Mouse (Mus musculus) heart, embryonic 16.5 days (tissue): Measurements from ENCODE around the gene Ncoa1. TPM values are rescaled to one million over a fixed set of nuclear protein-coding genes. Genes with fewer than 3 reads are reported as not detected.
"Not testable (repeated sequence)": the region's sequence is repeated elsewhere in the genome, so short reads cannot be mapped to it uniquely, and the experiment has no call there.

Source experiments
- ATAC-seq: fragments of 200-750 bp; cut with Nextera tagmentation; replicated peaks from 2 replicates; pipeline ENCODE4 v1.8.0; 2017; ENCODE audit warnings: moderate number of reproducible peaks; ENCODE audit not compliant: insufficient read depth, low FRiP score; ENCODE audit errors: extremely low read depth
- H3K27ac ChIP-seq: fragments of 300-500 bp; sonication (generic); 2 replicates; pipeline ENCODE4 v1.5.1; 2014; ENCODE audit warnings: mild to moderate bottlenecking, low read length, control low read depth, moderate library complexity
- H3K27me3 ChIP-seq: fragments of 300-500 bp; sonication (generic); 2 replicates; pipeline ENCODE4 v1.6.1; 2014; ENCODE audit warnings: low read length, mixed read lengths; ENCODE audit not compliant: control insufficient read depth, insufficient read depth
- H3K36me3 ChIP-seq: fragments of 300-500 bp; sonication (generic); 2 replicates; pipeline ENCODE4 v1.6.1; 2014; ENCODE audit not compliant: control insufficient read depth, insufficient read depth
- H3K4me1 ChIP-seq: fragments of 300-500 bp; sonication (generic); 2 replicates; pipeline ENCODE4 v1.6.1; 2014; ENCODE audit warnings: low read length, mixed read lengths; ENCODE audit not compliant: control insufficient read depth, insufficient read depth
- H3K4me2 ChIP-seq: fragments of 300-500 bp; sonication (generic); 2 replicates; pipeline ENCODE4 v1.6.1; 2014; ENCODE audit warnings: low read depth, mild to moderate bottlenecking, control low read depth, low read length
- H3K4me3 ChIP-seq: fragments of 300-500 bp; sonication (generic); 2 replicates; pipeline ENCODE4 v1.5.1; 2014; ENCODE audit warnings: mild to moderate bottlenecking, control low read depth, low read length
- H3K9ac ChIP-seq: fragments of 300-500 bp; sonication (generic); 2 replicates; pipeline ENCODE4 v1.6.1; 2014; ENCODE audit warnings: low read length, control low read depth
- H3K9me3 ChIP-seq: fragments of 300-500 bp; sonication (generic); replicated peaks from 2 replicates; pipeline ENCODE4 v1.6.1; 2016; ENCODE audit warnings: low read length; ENCODE audit not compliant: control insufficient read depth
- WGBS: fragments of 180-500 bp; shearing (Covaris S2); extraction: QIAGEN DNeasy Blood & Tissue Kit; methylation state at CpG from one replicate; pipeline ENCODE4 v1.1.7; 2014; 5-methylcytosine and 5-hydroxymethylcytosine counted together
- polyA plus RNA-seq: library from polyadenylated mRNA; unstranded; fragments of >200 nt; fragmentation: Nextera tagmentation; extraction: Ambion mirVana; gene quantifications from 2 replicates; pipeline ENCODE4 v1.2.1, GENCODE M21; 2015

Gene Ncoa1
- polyA plus RNA-seq, 1 experiment from 2014 or later = 6.0 TPM

GRCm38 (mm10) chr12:4243805-4244204 is 233.2 kb downstream of the Ncoa1 start:
- Histone ChIP-seq H3K27me3 (no peaks in the 10 kb centered on the region), H3K9ac (no peak overlapping the region), H3K4me3 (no peak overlapping the region), H3K27ac (no peak overlapping the region), H3K4me2 (no peak overlapping the region), H3K4me1 (peaks cover 6% of the 10 kb centered on the region; the same call in 1 of the 2 replicates), H3K36me3 (peaks cover 7% of the 10 kb centered on the region; the same call in 1 of the 2 replicates), H3K9me3 (no peaks in the 10 kb centered on the region)
- no peak; the same call in 1 of the 2 replicates for ATAC-seq
- WGBS = 37% methylated on average over 2 of the region's 2 CpGs

DNA sequence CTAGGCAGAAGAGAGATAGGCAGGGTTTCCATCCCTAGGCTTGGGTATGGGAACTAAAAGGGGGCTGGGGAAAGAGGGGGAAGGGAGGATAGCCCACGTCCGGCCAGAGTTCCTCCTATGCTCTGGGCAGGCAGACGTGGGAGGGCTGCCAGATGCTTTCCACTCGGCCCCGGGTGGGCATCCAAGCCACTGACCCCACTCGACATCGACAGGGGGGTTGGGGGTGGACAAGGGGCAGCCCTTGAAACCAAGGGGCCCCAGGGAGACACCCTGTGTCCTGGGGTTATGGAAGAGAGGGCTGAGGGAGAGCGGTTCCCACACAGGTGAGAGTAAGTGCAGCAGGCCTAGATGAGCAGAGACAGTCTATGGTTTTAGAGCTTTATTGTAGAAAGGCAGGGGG is 236.7 kb downstream of the Ncoa1 start:
- H3K4me2 ChIP-seq, H3K36me3 ChIP-seq, ATAC-seq, H3K9me3 ChIP-seq, H3K9ac ChIP-seq, H3K27me3 ChIP-seq, H3K4me3 ChIP-seq, H3K4me1 ChIP-seq, H3K27ac ChIP-seq: not testable (repeated sequence)
- WGBS = 59% methylated on average over 8 of the region's 8 CpGs

GRCm38 (mm10) chr12:4237481-4237880 is 239.5 kb downstream of the Ncoa1 start:
- H3K9me3 ChIP-seq = no peaks in the 10 kb centered on the region
- H3K9ac ChIP-seq = no peak overlapping the region
- H3K27ac ChIP-seq = no peak overlapping the region
- 89% methylated on average over 15 of the region's 15 CpGs for WGBS
- H3K4me2 ChIP-seq = no peak overlapping the region
- no peaks in the 10 kb centered on the region for H3K27me3 ChIP-seq
- no peak overlapping the region for H3K4me3 ChIP-seq
- ATAC-seq = no peak
- peaks cover 4% of the 10 kb centered on the region; the same call in 1 of the 2 replicates for H3K36me3 ChIP-seq
- peaks cover 16% of the 10 kb centered on the region for H3K4me1 ChIP-seq

- Histone ChIP-seq H3K27ac (peak within 1 kb of the TSS; percentile 98), H3K9ac (peak within 1 kb of the TSS; percentile 85), H3K9me3 (no peaks in the 10 kb centered on the region), H3K4me2 (peak within 1 kb of the TSS; percentile 74), H3K4me1 (peaks cover 12% of the 10 kb centered on the region), H3K4me3 (peak within 1 kb of the TSS; percentile 71), H3K27me3 (no peaks in the 10 kb centered on the region), H3K36me3 (peaks cover 17% of the 10 kb centered on the region)
- ATAC-seq = peak; percentile 98
- under 1% methylated on average over 50 of the region's 50 CpGs for WGBS
Observed at GRCm38 (mm10) chr12:4233572-4234508, 243.1 kb downstream of the Ncoa1 start, which contains the start of the genes Ptrhd1 and Cenpo. Ptrhd1 (plus strand) TSS chr12:4234027. Cenpo (minus strand) TSS chr12:4234294.

GRCm38 (mm10) chr12:4232777-4233176 is 244.2 kb downstream of the Ncoa1 start:
- H3K9ac ChIP-seq = peak overlapping the region; percentile 85
- 38% methylated on average over 4 of the region's 4 CpGs for WGBS

GRCm38 (mm10) chr12:4230156-4230555 is 246.8 kb downstream of the Ncoa1 start:
- Histone ChIP-seq H3K4me1 (peaks cover 12% of the 10 kb centered on the region), H3K9ac (no peak overlapping the region), H3K4me3 (no peak overlapping the region), H3K27me3 (no peaks in the 10 kb centered on the region), H3K4me2 (no peak overlapping the region), H3K36me3 (peaks cover 23% of the 10 kb centered on the region), H3K27ac (no peak overlapping the region), H3K9me3 (no peaks in the 10 kb centered on the region)
- no peak for ATAC-seq
- 90% methylated on average over 7 of the region's 7 CpGs for WGBS

More at GRCm38 (mm10) chr12:4232777-4233176, 244.2 kb downstream of the Ncoa1 start:
- peaks cover 17% of the 10 kb centered on the region for H3K36me3 ChIP-seq
- no peak overlapping the region for H3K27ac ChIP-seq
- H3K4me1 ChIP-seq = peaks cover 12% of the 10 kb centered on the region
- H3K4me3 ChIP-seq = peak overlapping the region; percentile 71
- no peaks in the 10 kb centered on the region for H3K27me3 ChIP-seq
- H3K4me2 ChIP-seq = peak overlapping the region; percentile 74
- H3K9me3 ChIP-seq = no peaks in the 10 kb centered on the region
- no peak for ATAC-seq

- no peak for ATAC-seq
- H3K4me1 ChIP-seq = no peaks in the 10 kb centered on the region
- H3K4me3 ChIP-seq = no peak overlapping the region
- peaks cover 32% of the 10 kb centered on the region for H3K36me3 ChIP-seq
- no peak overlapping the region for H3K27ac ChIP-seq
- no peaks in the 10 kb centered on the region for H3K27me3 ChIP-seq
- no peak overlapping the region for H3K4me2 ChIP-seq
- H3K9ac ChIP-seq = no peak overlapping the region
- 58% methylated on average over 8 of the region's 8 CpGs for WGBS
- H3K9me3 ChIP-seq = no peaks in the 10 kb centered on the region
Observed at GRCm38 (mm10) chr12:4212908-4213307, 264.1 kb downstream of the Ncoa1 start.

DNA sequence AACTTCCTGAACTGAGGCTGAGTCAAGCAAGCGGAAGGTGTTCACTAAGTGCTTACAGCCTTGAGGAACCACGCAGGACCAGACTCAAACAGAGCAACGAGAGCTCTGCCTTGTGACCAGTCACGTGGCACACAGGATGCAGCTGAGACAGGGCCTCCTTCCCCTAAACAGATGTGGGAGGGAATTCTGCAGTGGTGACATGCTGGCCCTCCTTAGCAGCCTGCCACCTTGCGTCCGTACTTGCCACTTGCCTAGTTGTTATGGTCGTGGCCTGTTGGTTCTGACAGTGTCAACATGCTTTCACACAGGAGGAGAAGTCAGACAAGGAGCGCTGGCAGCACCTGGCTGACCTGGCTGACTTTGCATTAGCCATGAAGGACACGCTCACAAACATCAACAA is 265.8 kb downstream of the Ncoa1 start:
- Histone ChIP-seq H3K36me3 (peaks cover 27% of the 10 kb centered on the region), H3K27me3 (no peaks in the 10 kb centered on the region), H3K27ac (no peak overlapping the region), H3K4me1 (no peaks in the 10 kb centered on the region), H3K4me2 (no peak overlapping the region), H3K4me3 (no peak overlapping the region), H3K9me3 (no peaks in the 10 kb centered on the region), H3K9ac (no peak overlapping the region)
- 76% methylated on average over 9 of the region's 9 CpGs for WGBS
- ATAC-seq = no peak

GRCm38 (mm10) chr12:4209196-4209595 is 267.8 kb downstream of the Ncoa1 start:
- H3K9ac ChIP-seq = no peak overlapping the region
- H3K4me2 ChIP-seq = no peak overlapping the region
- H3K36me3 ChIP-seq = peaks cover 17% of the 10 kb centered on the region
- H3K27me3 ChIP-seq = no peaks in the 10 kb centered on the region
- no peak overlapping the region for H3K4me3 ChIP-seq
- ATAC-seq = no peak
- H3K9me3 ChIP-seq = no peaks in the 10 kb centered on the region
- WGBS = 93% methylated on average over 9 of the region's 9 CpGs
- no peaks in the 10 kb centered on the region for H3K4me1 ChIP-seq
- H3K27ac ChIP-seq = no peak overlapping the region
